Mouse (Mus musculus) ES-CJ7 (cell line): ENCODE measurements around the gene Rbfox1.

Experiments used
- DNase-seq: peaks from one replicate; pipeline ENCODE4 v3.0.0; 2011; ENCODE audit warnings: low read depth, low spot score

The Rbfox1 gene

GRCm38 (mm10) chr16:6448250-6448649 is 563.1 kb downstream of the Rbfox1 start:
- DNase-seq: no peak

- peak; percentile 17 for DNase-seq
Measured at GRCm38 (mm10) chr16:6455349-6455748, 570.2 kb downstream of the Rbfox1 start.

GRCm38 (mm10) chr16:6479094-6479590 is 594.0 kb downstream of the Rbfox1 start:
- DNase-seq: peak; percentile 4

- DNase-seq: peak; percentile 2
Measured at GRCm38 (mm10) chr16:6479616-6480410, 594.7 kb downstream of the Rbfox1 start.

GRCm38 (mm10) chr16:6480411-6480728 is 595.2 kb downstream of the Rbfox1 start:
- DNase-seq: peak; percentile 39

GRCm38 (mm10) chr16:6483628-6484027 is 598.5 kb downstream of the Rbfox1 start:
- no peak for DNase-seq

- no peak for DNase-seq
Measured at GRCm38 (mm10) chr16:6485631-6486030, 600.5 kb downstream of the Rbfox1 start.

GRCm38 (mm10) chr16:6502219-6502618 is 617.1 kb downstream of the Rbfox1 start:
- peak; percentile 23 for DNase-seq

- peak; percentile 46 for DNase-seq
Measured at GRCm38 (mm10) chr16:6503573-6504331, 618.6 kb downstream of the Rbfox1 start.

- DNase-seq: no peak
Measured at GRCm38 (mm10) chr16:6508924-6509323, 623.8 kb downstream of the Rbfox1 start.

GRCm38 (mm10) chr16:6519474-6519873 is 634.3 kb downstream of the Rbfox1 start:
- no peak for DNase-seq

GRCm38 (mm10) chr16:6525507-6526170 is 640.5 kb downstream of the Rbfox1 start:
- no peak for DNase-seq

GRCm38 (mm10) chr16:6531459-6531858 is 646.3 kb downstream of the Rbfox1 start:
- no peak for DNase-seq

- DNase-seq: no peak
Measured at GRCm38 (mm10) chr16:6532077-6532995, 647.2 kb downstream of the Rbfox1 start.

- DNase-seq: no peak
Measured at GRCm38 (mm10) chr16:6555776-6556175, 670.6 kb downstream of the Rbfox1 start.

- DNase-seq: no peak
Measured at GRCm38 (mm10) chr16:6557726-6558125, 672.6 kb downstream of the Rbfox1 start.

- DNase-seq: no peak
Measured at GRCm38 (mm10) chr16:6584700-6585099, 699.5 kb downstream of the Rbfox1 start.

- no peak for DNase-seq
Measured at GRCm38 (mm10) chr16:6585204-6585603, 700.0 kb downstream of the Rbfox1 start.

- DNase-seq: no peak
Measured at GRCm38 (mm10) chr16:6616526-6616925, 731.4 kb downstream of the Rbfox1 start.

- DNase-seq: no peak
Measured at GRCm38 (mm10) chr16:6640330-6640729, 755.2 kb downstream of the Rbfox1 start.

GRCm38 (mm10) chr16:6646941-6647340 is 761.8 kb downstream of the Rbfox1 start:
- no peak for DNase-seq
